Mouse (Mus musculus) small intestine, adult 2 months (tissue): Measurements from ENCODE around the gene Rnf214. TPM values are rescaled to one million over a fixed set of nuclear protein-coding genes. Genes with fewer than 3 reads are reported as not detected.

Experiments used
- H3K27ac ChIP-seq: fragments of 200-500 bp; 2 replicates; pipeline ENCODE4 v1.5.1; 2012; ENCODE audit warnings: low read depth, low read length, control low read depth, inconsistent platforms; ENCODE audit not compliant: insufficient read depth
- H3K27me3 ChIP-seq: fragments of 200-500 bp; 2 replicates; pipeline ENCODE4 v1.6.1; 2012; ENCODE audit warnings: mild to moderate bottlenecking, moderate library complexity, low read length, inconsistent platforms; ENCODE audit not compliant: control insufficient read depth, insufficient read depth
- H3K36me3 ChIP-seq: fragments of 200-500 bp; 2 replicates; pipeline ENCODE4 v1.6.1; 2012; ENCODE audit warnings: mild to moderate bottlenecking, low read length, control low read depth, inconsistent platforms; ENCODE audit not compliant: control insufficient read depth, insufficient read depth
- H3K4me1 ChIP-seq: fragments of 200-500 bp; 2 replicates; pipeline ENCODE4 v1.6.1; 2012; ENCODE audit warnings: low read length, inconsistent platforms, mixed read lengths; ENCODE audit not compliant: control insufficient read depth, insufficient read depth, insufficient read length
- H3K4me3 ChIP-seq: fragments of 200-500 bp; 2 replicates; pipeline ENCODE4 v1.5.1; 2012; ENCODE audit warnings: low read depth, mild to moderate bottlenecking, control low read depth, inconsistent platforms, low read length, moderate library complexity
- CTCF ChIP-seq: fragments of 200-500 bp; IDR thresholded peaks from 2 replicates; pipeline ENCODE4 v1.5.1; 2012; ENCODE audit warnings: low read depth, mild to moderate bottlenecking, control low read depth, inconsistent platforms, low read length, moderate library complexity, mixed read lengths; ENCODE audit not compliant: insufficient replicate concordance, insufficient read length; ENCODE audit errors: extremely low read depth
- POLR2A ChIP-seq: fragments of 200-500 bp; IDR thresholded peaks from 2 replicates; pipeline ENCODE4 v1.6.1; 2012; ENCODE audit warnings: low read depth, mild to moderate bottlenecking, control low read depth, inconsistent platforms, low read length, moderate library complexity
- WGBS: fragments of 180-500 bp; shearing (Covaris S2); methylation state at CpG from one replicate; pipeline ENCODE4 v1.1.7; 2018; 5-methylcytosine and 5-hydroxymethylcytosine counted together
- polyA plus RNA-seq: library from polyadenylated mRNA; depleted of rRNA; stranded (reverse); fragments of >200 nt; gene quantifications from 2 replicates; pipeline ENCODE4 v1.2.3, GENCODE M21; 2012; rRNA removed

The Rnf214 gene
- 4.8 and 11.4 TPM in 2 replicates for polyA plus RNA-seq

DNA sequence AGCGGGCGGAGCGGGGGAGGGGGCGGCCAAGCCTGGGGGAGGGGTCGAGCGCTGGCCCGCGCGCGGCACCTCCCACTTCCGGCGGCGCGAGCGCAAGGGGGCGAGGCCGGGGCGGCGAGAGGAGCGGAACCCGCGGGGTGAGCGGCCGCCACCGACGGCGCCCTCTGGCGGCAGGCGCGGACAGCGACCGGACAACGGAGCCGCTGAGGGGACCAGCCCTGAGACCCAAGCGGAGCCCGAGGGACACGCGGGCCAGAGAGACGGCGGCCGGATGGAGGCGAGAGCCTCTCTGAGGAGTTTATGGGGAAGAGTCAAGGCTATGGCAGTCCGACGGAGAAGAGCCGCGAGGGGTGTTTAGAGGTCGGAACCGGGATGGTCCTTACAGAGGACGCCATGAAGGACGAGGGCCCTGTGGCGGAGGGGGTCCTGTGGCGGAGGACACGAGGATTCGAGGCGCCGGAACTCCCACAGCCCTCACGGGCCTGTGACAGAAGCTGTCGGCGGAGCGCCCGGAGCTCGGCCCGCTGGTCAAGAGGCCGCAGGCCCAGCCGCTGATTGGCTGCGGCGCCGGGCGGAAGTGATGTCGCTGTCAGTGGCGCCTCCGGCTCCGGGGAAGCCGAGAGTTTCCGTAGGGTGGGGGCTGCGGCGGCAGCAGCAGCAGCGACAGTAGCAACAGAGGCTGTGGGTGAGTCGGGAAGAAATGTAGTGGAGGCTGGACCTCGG lies at the start of gene Rnf214, which contains the start of gene Pcsk7:
Gene Rnf214 (minus strand): TSS at position 557 of the 723 bp plus-strand sequence.
Gene Pcsk7 (plus strand): TSS at position 143 of the 723 bp plus-strand sequence.
- under 1% methylated on average over 74 of the region's 80 CpGs for WGBS
- TF ChIP-seq POLR2A (peak; percentile 92), CTCF (peak; percentile 91)
- Histone ChIP-seq H3K27ac (peak within 1 kb of the TSS; percentile 100), H3K27me3 (no peaks in the 10 kb centered on the region), H3K4me3 (peak within 1 kb of the TSS; percentile 83), H3K4me1 (peaks cover 4% of the 10 kb centered on the region; the same call in 1 of the 2 replicates), H3K36me3 (peaks cover 27% of the 10 kb centered on the region)

DNA sequence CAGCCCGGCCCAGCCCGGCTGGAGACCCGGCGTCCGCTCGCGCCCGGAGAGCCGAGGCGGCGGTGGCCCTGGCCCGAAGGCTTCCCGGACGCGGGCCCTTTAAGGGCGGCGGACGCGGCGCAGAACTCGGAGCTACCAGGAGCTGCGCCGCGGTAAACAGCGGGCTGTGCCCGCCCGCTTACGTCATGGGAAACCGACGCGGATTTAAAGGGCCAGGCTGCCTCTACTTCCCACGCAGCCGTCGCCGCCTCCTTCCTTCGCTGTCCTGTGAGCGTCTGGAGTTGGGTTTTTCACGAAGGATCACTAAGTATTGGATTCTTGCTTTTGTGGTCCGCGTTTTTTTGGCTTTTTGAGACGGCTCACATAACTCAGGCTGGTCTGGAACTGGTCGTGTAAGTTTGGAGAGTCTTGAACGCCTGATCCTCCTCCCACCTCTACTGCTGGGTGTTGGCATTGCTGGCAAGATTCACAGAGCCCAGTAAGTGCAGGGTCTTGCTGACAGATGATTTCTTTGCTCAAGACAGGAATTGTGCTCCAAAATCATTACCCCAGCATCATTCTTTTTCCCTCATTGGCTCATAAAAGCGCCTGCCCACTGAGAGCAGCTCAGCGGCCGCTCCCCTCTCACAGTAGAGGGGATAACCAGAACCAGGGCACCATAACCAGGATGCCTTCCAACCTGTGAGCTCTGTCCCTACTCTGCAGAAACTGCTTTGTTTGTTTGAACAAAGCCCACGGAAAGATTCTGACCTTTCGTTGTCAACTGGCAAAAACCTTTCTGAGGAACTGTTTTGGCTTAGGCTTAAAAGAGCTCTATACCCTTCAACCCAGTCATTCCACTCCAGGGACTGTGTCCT lies 48.6 kb upstream of the Rnf214 start, which contains the start of gene Sidt2:
Gene Sidt2 (minus strand): TSS at position 152 of the 857 bp plus-strand sequence.
- 2% methylated on average over 48 of the region's 48 CpGs for WGBS
- Histone ChIP-seq H3K27ac (peak within 1 kb of the TSS; percentile 87), H3K36me3 (peaks cover 20% of the 10 kb centered on the region), H3K4me3 (peak within 1 kb of the TSS; percentile 84), H3K4me1 (peaks cover 6% of the 10 kb centered on the region; the same call in 1 of the 2 replicates), H3K27me3 (no peaks in the 10 kb centered on the region)
- TF ChIP-seq POLR2A, result 0 out of 2 replicates have a peak, but pooled peaks have one; percentile 12
- TF ChIP-seq CTCF, result peak; percentile 9; the same call in 1 of the 2 replicates

DNA sequence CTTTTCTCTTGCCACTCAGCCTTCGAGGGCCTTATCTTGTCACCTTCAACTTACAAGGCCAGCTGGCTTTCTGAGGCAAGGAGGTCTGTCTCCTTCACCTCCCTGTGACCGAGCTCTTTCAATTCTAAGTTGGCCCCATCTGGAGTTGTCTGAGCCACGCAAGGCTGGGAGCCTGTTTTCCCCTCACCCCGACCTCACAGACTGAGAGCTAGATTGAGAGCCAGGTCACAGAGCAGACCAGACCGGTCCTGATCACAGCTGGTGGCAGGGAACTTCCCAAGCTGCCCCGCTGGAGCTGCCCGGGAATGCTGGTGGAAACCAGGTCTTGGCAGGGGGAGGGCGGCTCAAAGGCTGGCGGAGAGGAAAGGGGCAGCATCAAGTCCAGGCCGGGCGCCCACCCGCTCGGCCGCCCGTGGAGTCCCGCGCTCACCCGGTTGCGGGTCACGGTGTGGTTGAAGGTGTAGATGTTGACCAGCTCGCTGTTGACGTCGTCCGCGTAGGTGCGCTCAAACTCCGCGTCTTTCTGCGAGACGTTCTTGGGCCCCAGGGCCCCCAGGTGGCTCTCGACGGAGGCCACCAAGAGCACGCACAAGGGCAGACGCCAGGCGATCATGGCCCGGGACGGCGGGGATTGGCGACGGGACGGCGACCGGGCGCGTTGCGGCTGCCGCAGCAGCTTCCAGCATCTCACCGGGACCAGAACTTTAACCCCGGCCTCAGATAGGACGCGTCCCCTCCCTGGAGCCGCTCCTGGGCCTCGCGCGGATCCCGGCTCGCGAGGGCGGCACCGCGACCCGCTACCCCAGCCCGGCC lies 47.8 kb upstream of the Rnf214 start:
- Histone ChIP-seq H3K4me1 (peaks cover 6% of the 10 kb centered on the region; the same call in 1 of the 2 replicates), H3K27ac (peak overlapping the region; percentile 87), H3K27me3 (no peaks in the 10 kb centered on the region), H3K4me3 (peak overlapping the region; percentile 84), H3K36me3 (peaks cover 29% of the 10 kb centered on the region)
- under 1% methylated on average over 63 of the region's 63 CpGs for WGBS
- TF ChIP-seq POLR2A, result 0 out of 2 replicates have a peak, but pooled peaks have one; percentile 27
- TF ChIP-seq CTCF, result no peak

DNA sequence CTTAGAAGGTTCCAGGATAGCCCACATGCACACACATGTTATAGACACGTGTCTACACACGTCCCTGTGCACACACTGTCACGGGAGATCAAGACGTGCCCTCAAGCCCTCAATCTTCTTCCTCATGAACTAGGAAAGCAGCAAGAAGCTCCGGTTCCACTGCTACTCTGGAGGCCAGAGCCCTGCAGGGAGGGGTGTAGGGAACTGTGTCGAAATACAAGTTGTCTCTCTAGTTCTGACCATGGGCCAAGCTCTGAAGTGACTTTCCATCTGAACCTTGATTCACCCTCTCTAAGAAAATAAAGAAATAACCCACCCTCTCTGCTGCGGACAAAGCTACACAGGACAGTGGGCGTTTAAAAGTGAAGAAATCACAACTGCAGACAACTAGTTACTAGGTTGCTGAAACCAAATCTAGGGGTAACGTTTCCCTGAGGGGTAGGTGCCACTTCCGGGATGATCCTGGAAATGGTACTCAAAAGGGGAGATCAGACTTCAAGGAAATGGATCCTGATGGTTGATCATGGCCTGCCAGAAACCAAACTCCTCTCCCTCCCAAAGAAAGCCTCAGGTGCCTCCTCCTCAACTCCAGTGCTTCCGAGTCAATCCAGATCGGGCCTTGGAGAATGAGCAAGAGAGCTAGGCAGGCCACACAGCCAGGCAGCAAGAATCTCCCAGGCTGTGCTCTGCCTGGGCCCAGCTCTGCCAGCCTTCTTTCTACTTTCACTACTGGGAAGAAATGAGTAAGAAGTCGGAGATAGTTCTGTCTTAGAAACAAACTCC lies 47.0 kb upstream of the Rnf214 start:
- TF ChIP-seq CTCF, result no peak
- TF ChIP-seq POLR2A, result no peak

DNA sequence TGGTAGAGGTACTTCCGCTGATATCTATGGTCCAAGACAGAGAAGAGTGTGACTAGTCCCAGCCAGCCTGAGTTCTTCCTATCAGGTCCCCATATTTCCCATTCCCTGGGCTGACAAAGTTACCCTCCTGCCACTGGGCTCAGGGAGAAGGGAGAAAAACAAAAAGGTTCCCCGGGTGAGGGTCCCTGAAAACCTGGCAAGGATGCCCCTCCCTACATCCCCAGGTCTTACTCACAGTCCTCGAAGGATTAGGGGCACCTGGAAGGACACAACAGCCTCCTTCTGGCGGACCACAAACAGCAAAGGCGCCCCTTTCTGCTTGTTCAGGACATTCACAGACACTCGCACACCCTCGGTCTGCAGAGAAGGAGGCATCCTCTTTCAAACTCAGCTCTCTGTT lies 46.2 kb upstream of the Rnf214 start:
- Histone ChIP-seq H3K27ac (no peak overlapping the region), H3K4me1 (peaks cover 6% of the 10 kb centered on the region; the same call in 1 of the 2 replicates), H3K27me3 (no peaks in the 10 kb centered on the region), H3K36me3 (peaks cover 40% of the 10 kb centered on the region), H3K4me3 (peak overlapping the region; percentile 84)
- WGBS, result 89% methylated on average over 7 of the region's 7 CpGs
- TF ChIP-seq CTCF (no peak), POLR2A (no peak)

More for the DNA sequence above, 47.0 kb upstream of the Rnf214 start:
- peak overlapping the region; percentile 84 for H3K4me3 ChIP-seq
- WGBS, result 33% methylated on average over 13 of the region's 13 CpGs
- peak overlapping the region; percentile 87 for H3K27ac ChIP-seq
- H3K27me3 ChIP-seq, result no peaks in the 10 kb centered on the region
- peaks cover 6% of the 10 kb centered on the region; the same call in 1 of the 2 replicates for H3K4me1 ChIP-seq
- peaks cover 34% of the 10 kb centered on the region for H3K36me3 ChIP-seq

DNA sequence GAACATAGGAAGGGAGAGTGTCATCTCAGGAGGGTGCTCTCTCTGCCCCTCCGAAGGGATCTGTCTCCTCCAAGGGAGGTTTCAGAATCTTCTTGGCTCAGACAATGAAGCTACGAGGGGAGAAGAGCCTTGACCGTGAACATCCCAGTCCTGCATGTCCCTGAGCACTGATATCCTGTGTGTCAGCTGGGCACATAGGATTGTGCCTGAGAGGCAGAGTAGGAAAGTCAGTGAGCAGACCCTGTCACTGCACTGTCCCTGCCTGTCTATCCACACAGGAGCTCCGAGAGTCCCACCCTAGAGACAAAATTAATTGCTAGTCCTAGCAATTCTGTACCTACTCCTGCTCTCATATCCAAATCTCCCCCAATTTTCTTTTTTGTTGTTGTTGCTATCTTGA lies 45.3 kb upstream of the Rnf214 start:
- Histone ChIP-seq H3K4me3 (no peak overlapping the region), H3K27me3 (no peaks in the 10 kb centered on the region), H3K27ac (no peak overlapping the region), H3K36me3 (peaks cover 47% of the 10 kb centered on the region), H3K4me1 (peaks cover 6% of the 10 kb centered on the region; the same call in 1 of the 2 replicates)
- TF ChIP-seq POLR2A, result no peak
- no peak for TF ChIP-seq CTCF
- WGBS, result 91% methylated on average over 4 of the region's 4 CpGs
